Mouse (Mus musculus) limb, embryonic 13.5 days (tissue): ENCODE measurements around the gene Numb. TPM values are rescaled to one million over a fixed set of nuclear protein-coding genes. Genes with fewer than 3 reads are reported as not detected.
"Not testable (repeated sequence)": the region's sequence is repeated elsewhere in the genome, so short reads cannot be mapped to it uniquely, and the experiment has no call there.

Experiments
- ATAC-seq: fragments of 200-750 bp; cut with Nextera tagmentation; 2 replicates; pipeline ENCODE4 v1.8.0; 2017; ENCODE audit warnings: low read depth, moderate number of reproducible peaks, moderate TSS enrichment; ENCODE audit not compliant: low FRiP score
- H3K27ac ChIP-seq: fragments of 300-500 bp; sonication (generic); 2 replicates; pipeline ENCODE4 v1.5.1; 2015; ENCODE audit warnings: inconsistent platforms, mild to moderate bottlenecking, moderate library complexity
- H3K27me3 ChIP-seq: fragments of 300-500 bp; sonication (generic); 2 replicates; pipeline ENCODE4 v1.6.1; 2015; ENCODE audit warnings: mild to moderate bottlenecking, inconsistent platforms
- H3K36me3 ChIP-seq: fragments of 300-500 bp; sonication (generic); 2 replicates; pipeline ENCODE4 v1.6.1; 2015; ENCODE audit warnings: inconsistent platforms, mild to moderate bottlenecking, moderate library complexity
- H3K4me1 ChIP-seq: fragments of 300-500 bp; sonication (generic); 2 replicates; pipeline ENCODE4 v1.6.1; 2015; ENCODE audit warnings: inconsistent platforms
- H3K4me2 ChIP-seq: fragments of 300-500 bp; sonication (generic); replicated peaks from 2 replicates; pipeline ENCODE4 v1.6.1; 2015; ENCODE audit warnings: inconsistent platforms, mild to moderate bottlenecking, moderate library complexity
- H3K4me3 ChIP-seq: fragments of 300-500 bp; sonication (generic); 2 replicates; pipeline ENCODE4 v1.5.1; 2015; ENCODE audit warnings: moderate library complexity, mild to moderate bottlenecking, inconsistent platforms
- H3K9ac ChIP-seq: fragments of 300-500 bp; sonication (generic); 2 replicates; pipeline ENCODE4 v1.6.1; 2015; ENCODE audit warnings: mild to moderate bottlenecking, inconsistent platforms
- H3K9me3 ChIP-seq: fragments of 300-500 bp; sonication (generic); 2 replicates; pipeline ENCODE4 v1.6.1; 2016; ENCODE audit warnings: inconsistent platforms
- WGBS: fragments of 180-500 bp; shearing (Covaris S2); methylation state at CpG from one replicate; pipeline ENCODE4 v1.1.7; 2015; 5-methylcytosine and 5-hydroxymethylcytosine counted together
- polyA plus RNA-seq: library from polyadenylated mRNA; unstranded; fragments of >200 nt; fragmentation: Nextera tagmentation; extraction: Ambion mirVana; gene quantifications from 2 replicates; pipeline ENCODE4 v1.2.1, GENCODE M21; 2015

The Numb gene
- polyA plus RNA-seq, 1 experiment from 2014 or later: 40.7 TPM

DNA sequence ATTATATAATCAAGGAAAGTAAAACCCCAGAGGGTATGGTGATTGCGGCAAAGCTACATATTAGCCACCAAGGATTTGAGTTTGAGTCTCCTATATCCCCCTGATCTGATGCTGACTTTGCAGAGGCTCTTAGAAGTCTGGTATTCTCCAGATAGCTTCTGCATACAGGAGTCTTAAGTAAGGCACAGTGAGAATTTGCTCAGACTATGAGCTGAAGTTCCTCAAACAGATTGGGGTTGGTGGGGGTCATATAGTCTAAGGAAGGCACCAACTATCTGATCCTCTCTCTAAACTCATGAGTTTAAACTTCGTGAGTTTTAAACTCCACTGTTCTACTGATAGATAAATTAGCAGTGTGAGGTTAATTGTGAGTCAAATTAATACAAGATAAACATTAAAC lies 17.6 kb upstream of the Numb start:
- Histone ChIP-seq H3K4me3 (no peak overlapping the region), H3K9ac (no peak overlapping the region), H3K36me3 (no peaks in the 10 kb centered on the region), H3K27me3 (no peaks in the 10 kb centered on the region), H3K9me3 (peaks cover 3% of the 10 kb centered on the region; the same call in 1 of the 2 replicates), H3K27ac (no peak overlapping the region), H3K4me2 (no peak overlapping the region), H3K4me1 (no peaks in the 10 kb centered on the region)
- WGBS: 76% methylated on average over 2 of the region's 2 CpGs
- ATAC-seq: no peak

DNA sequence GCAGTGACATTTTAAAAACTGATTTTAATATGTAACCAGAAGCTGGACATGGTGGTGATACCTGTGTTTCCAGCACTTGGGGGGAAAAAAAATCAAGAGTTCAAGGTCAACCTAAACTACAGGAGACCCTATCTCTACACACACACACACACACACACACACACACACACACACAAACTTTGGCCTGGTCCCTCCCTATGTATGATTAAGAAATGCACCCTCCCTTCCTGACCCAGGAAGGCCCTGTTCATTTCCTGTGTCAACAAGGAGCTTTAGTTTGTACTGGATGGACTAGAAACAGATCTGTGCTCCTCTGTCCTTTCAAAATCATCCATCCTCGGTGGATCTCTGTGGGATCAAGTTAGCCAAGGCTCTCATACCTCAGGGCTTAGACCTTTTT lies 16.9 kb upstream of the Numb start:
- H3K36me3 ChIP-seq, H3K9me3 ChIP-seq, H3K27ac ChIP-seq, H3K4me1 ChIP-seq, H3K27me3 ChIP-seq, H3K9ac ChIP-seq, ATAC-seq, H3K4me3 ChIP-seq, H3K4me2 ChIP-seq: not testable (repeated sequence)
- 56% methylated on average over 1 of the region's 1 CpGs for WGBS

DNA sequence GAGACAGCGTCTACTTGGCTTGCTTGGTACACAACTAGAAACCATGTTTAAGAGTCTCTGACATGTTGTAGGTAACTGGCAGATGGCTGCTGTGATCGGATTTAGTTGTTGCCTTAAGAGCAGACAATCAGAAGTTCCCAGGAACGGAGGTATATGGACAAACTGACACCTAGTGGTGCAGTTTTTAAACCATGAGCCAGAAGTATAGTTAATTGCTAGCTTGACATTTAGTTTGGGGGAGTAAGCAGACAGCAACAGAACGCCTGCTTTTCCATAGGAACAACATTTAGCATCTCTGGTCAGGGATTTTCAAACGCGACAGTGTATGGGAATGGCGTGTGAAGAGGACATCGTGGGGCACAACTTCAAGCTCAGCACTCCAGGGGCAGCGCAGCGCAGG lies 15.9 kb upstream of the Numb start:
- WGBS: 70% methylated on average over 10 of the region's 10 CpGs
- Histone ChIP-seq H3K27me3 (no peaks in the 10 kb centered on the region), H3K4me1 (peaks cover under 1% of the 10 kb centered on the region; the same call in 1 of the 2 replicates), H3K9ac (no peak overlapping the region), H3K9me3 (peaks cover 3% of the 10 kb centered on the region; the same call in 1 of the 2 replicates), H3K4me3 (no peak overlapping the region), H3K4me2 (no peak overlapping the region), H3K27ac (no peak overlapping the region), H3K36me3 (no peaks in the 10 kb centered on the region)
- no peak for ATAC-seq

DNA sequence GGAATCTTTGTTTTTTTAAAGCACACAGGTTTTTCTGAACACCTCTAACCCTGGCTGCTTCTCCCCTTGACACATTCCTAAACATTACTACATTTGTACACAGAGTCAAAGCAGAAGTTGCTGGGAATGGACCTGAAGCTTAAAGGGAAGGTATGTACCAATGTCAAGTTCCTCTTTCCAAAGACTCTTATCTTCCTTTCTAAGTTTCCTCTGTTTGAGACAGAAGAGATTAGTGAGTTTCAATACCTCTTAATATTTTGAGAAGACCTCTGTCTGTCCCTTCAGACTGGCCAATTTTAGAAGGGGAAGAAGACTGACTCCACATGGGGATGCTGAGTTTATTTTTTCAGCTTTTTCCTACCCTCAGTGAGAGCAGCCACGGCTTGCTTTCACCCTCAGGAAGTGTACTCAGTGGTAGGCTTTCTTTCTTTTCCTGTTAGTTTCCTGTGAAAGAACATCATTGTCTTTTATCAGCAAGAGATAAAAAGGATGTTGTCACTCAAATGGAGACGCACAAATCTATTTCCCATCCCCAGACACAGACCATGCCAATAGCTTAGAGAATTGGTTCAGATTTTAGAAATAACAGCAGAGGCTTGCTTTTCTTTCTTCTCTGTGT lies 7.6 kb upstream of the Numb start:
- no peak overlapping the region for H3K4me3 ChIP-seq
- no peaks in the 10 kb centered on the region for H3K36me3 ChIP-seq
- H3K9ac ChIP-seq: no peak overlapping the region
- no peak overlapping the region for H3K4me2 ChIP-seq
- WGBS: 52% methylated on average over 2 of the region's 2 CpGs
- ATAC-seq: no peak
- H3K27me3 ChIP-seq: no peaks in the 10 kb centered on the region
- H3K27ac ChIP-seq: no peak overlapping the region
- 0 out of 2 replicates have a peak, but pooled peaks cover under 1% of the 10 kb centered on the region for H3K9me3 ChIP-seq
- peaks cover 4% of the 10 kb centered on the region for H3K4me1 ChIP-seq

DNA sequence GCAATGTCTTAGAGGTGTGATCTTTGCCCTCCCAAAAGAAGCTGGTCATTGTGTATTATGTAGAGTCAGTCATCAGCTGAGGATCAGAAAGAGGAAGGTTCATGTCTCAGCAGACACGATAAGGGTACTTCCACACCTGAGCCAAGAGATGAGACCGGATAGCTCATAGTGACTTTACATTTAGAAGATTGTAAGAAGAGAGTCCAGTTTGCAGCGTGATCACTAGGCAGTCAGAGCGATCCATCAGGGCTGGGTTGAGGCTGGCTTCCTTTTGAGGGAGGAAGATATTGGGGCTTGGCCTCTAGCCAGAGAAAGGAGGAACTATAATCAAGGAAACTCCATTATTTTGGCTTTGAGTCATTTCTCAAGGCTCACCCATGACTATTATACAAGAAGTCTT lies 6.0 kb upstream of the Numb start:
- no peaks in the 10 kb centered on the region for H3K27me3 ChIP-seq
- H3K27ac ChIP-seq: no peak overlapping the region
- ATAC-seq: no peak
- peaks cover 17% of the 10 kb centered on the region for H3K4me1 ChIP-seq
- no peak overlapping the region for H3K4me3 ChIP-seq
- no peak overlapping the region for H3K9ac ChIP-seq
- H3K36me3 ChIP-seq: no peaks in the 10 kb centered on the region
- 84% methylated on average over 4 of the region's 4 CpGs for WGBS
- H3K4me2 ChIP-seq: no peak overlapping the region
- no peaks in the 10 kb centered on the region for H3K9me3 ChIP-seq

DNA sequence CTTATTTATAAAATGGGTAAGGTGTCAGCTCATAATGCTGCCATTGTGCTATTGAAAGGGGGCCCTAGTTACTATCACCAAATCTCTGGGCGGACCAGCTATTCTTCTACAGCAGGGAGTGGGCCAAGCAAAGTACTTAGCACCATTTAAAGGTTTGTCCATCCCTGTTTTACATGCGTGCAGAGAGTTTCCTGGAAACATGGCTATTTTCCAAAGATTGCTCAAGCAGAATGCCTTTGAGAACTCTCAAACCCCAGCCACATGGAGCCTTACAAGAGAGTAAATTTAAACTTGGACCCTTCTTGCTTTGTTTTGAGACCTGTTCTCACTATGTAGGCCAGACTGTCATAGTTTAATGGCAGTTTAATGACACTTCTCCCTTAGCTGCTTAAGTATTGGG lies 4.3 kb upstream of the Numb start:
- Histone ChIP-seq H3K27ac (no peak overlapping the region), H3K27me3 (no peaks in the 10 kb centered on the region), H3K9me3 (no peaks in the 10 kb centered on the region), H3K36me3 (no peaks in the 10 kb centered on the region), H3K9ac (no peak overlapping the region), H3K4me2 (no peak overlapping the region), H3K4me1 (peaks cover 16% of the 10 kb centered on the region), H3K4me3 (no peak overlapping the region)
- WGBS: 75% methylated on average over 2 of the region's 2 CpGs
- no peak for ATAC-seq

DNA sequence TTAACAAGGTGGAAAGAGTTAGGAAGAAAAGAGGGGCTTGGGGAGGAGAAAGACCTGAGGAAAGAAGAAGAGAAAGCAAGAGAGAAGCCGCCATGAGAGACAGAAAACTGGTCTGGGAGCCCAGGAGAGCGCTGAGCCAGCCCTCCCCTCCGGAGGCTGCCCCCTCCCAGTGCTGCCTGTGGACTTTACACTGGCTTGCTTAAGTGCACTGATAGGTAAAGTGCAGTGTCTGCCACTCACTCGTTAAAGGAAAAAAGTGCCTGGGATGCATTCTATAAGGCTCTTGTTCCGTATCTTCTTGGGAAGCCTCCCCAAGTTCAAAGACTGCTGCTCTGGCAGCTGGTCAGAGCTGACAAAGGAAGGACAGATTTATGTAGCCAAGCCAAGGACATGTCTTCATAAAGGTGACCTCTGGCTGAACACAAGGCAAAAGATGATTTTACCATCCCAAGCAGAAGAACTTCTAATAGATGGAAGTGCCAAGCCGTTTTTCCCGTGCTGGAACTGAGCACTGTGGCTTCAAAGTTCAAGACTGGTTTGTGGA lies 3.5 kb upstream of the Numb start:
- H3K4me1 ChIP-seq: peaks cover 22% of the 10 kb centered on the region
- H3K9me3 ChIP-seq: no peaks in the 10 kb centered on the region
- H3K27me3 ChIP-seq: no peaks in the 10 kb centered on the region
- no peak overlapping the region for H3K9ac ChIP-seq
- no peak overlapping the region for H3K4me3 ChIP-seq
- H3K36me3 ChIP-seq: no peaks in the 10 kb centered on the region
- no peak overlapping the region for H3K4me2 ChIP-seq
- no peak for ATAC-seq
- no peak overlapping the region for H3K27ac ChIP-seq
- 63% methylated on average over 7 of the region's 7 CpGs for WGBS

DNA sequence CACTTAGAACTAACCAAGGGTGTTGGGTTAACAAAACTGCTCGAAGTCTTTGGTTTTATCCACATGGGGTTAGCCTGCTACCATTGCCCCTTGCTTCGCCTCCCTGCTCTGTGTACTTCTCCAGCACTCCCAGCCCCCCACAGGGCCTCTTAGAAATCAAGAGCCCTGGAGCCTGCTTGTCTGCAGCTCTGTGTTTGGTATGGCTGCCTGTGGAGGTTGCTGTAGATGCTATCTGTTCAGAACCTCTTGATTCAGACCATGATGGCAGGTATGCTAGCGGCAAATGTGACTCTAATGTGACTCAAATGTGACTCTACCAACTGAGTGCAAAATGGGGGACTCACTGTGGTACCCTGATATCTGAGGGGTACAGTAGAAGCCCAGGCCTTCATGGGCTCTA lies 2.6 kb upstream of the Numb start:
- H3K4me2 ChIP-seq: no peak overlapping the region
- 70% methylated on average over 3 of the region's 3 CpGs for WGBS
- H3K36me3 ChIP-seq: no peaks in the 10 kb centered on the region
- H3K9ac ChIP-seq: no peak overlapping the region
- H3K27ac ChIP-seq: no peak overlapping the region
- no peak for ATAC-seq
- H3K4me1 ChIP-seq: peaks cover 29% of the 10 kb centered on the region
- no peaks in the 10 kb centered on the region for H3K9me3 ChIP-seq
- no peaks in the 10 kb centered on the region for H3K27me3 ChIP-seq
- H3K4me3 ChIP-seq: no peak overlapping the region

DNA sequence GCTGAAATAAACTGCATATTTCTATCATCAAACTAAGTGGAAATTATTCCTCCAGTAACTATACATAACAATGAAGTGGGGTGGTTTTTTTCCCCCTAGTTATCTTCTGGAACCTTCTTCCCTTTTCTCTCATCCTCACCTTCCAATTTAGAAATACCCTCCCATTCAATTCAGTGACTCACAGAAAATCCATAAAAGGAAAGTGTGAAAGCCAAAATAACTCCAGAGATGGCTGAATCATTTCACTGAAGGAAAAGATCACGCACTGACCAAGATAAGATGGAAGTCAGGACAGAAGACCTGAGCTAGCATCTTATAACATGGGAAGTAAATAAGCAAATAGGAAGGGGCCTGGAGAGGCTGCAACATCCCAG lies 1.7 kb upstream of the Numb start:
- H3K9ac ChIP-seq: no peak overlapping the region
- WGBS: 86% methylated on average over 1 of the region's 1 CpGs
- H3K27me3 ChIP-seq: no peaks in the 10 kb centered on the region
- H3K9me3 ChIP-seq: no peaks in the 10 kb centered on the region
- H3K4me2 ChIP-seq: peak overlapping the region; percentile 66
- no peaks in the 10 kb centered on the region for H3K36me3 ChIP-seq
- H3K27ac ChIP-seq: no peak overlapping the region
- no peak for ATAC-seq
- peaks cover 34% of the 10 kb centered on the region for H3K4me1 ChIP-seq
- H3K4me3 ChIP-seq: no peak overlapping the region

DNA sequence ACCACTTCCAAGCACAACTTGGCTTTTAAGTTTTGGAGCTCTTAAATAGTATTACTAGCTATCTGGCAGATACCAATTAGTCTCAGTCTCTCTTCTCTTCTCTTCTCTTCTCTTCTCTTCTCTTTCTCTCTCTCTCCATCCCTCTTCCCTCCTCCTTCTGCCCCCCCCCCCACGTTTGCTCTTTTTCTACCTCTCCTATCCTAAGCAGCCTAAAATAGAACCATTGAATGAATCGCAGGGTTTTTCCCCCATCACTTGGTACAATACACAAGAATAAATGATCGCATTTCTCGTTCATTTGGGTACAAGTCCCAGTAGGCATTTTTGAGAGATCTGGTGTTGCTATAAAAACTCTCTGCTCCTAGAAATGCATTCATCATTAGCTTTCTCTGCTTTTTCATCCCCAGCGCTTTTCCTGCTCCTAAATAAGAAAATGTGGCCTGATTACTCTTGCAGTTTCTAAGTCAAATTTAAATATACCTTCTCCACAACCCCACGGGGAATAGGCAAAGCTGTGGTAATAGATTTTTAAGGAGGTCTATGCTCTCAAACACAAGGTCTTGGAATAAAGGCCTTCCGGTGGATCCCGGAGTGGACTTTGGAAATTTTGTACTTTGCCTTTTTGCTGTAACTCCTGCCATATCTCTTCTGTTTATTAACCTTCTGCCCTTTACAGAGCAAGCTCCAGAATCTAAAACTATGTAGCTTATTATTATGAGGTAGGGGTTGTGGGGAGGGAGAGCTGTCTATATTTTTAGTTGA lies 1.2 kb upstream of the Numb start:
- peak overlapping the region; percentile 72 for H3K9ac ChIP-seq

DNA sequence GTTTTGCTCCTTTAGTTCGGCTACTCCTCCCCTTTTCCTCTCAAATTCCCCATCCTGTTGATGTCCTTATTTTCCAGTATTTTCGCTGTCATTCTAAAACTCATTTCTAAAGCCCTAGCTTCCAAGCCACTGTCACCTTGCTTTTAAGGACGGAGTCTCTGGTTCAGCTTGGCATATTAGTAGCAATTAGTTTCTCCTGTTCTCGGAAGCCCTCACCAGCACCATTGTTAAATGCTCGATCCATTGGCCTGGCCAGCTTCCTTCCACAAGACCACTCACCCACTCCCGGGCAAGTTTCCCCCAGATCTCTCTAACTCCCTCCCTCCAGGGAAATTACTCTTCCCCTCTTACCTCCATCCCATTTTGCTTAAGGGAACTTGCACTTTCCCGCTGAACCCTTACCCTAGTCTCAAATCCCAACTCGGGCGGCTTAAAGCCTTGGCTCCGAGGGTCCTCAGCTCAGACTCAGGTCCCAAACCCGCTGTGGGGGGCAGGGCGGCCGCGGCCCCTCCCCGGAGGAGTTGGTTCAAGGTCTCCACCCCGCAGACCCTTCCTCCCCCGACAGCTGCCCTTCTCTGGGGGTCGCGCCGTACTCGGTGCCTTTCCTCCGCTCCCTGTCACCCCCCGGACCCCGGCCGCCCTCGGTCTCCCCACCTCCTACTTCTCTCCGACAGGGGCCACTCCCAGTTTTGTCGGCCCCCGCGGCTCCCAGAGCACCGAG lies 853 bp downstream of the Numb start:
- H3K9me3 ChIP-seq: no peaks in the 10 kb centered on the region
- no peak for ATAC-seq
- peak overlapping the region; percentile 86 for H3K4me2 ChIP-seq
- H3K36me3 ChIP-seq: peaks cover 3% of the 10 kb centered on the region; the same call in 1 of the 2 replicates
- H3K27me3 ChIP-seq: no peaks in the 10 kb centered on the region
- peak overlapping the region; percentile 94 for H3K9ac ChIP-seq
- 1% methylated on average over 31 of the region's 31 CpGs for WGBS
- H3K27ac ChIP-seq: peak overlapping the region; percentile 89
- H3K4me3 ChIP-seq: peak overlapping the region; percentile 94
- peaks cover 34% of the 10 kb centered on the region for H3K4me1 ChIP-seq

More for the DNA sequence above, 1.2 kb upstream of the Numb start:
- WGBS: 31% methylated on average over 8 of the region's 8 CpGs
- no peak for ATAC-seq
- Histone ChIP-seq H3K36me3 (no peaks in the 10 kb centered on the region), H3K4me2 (peak overlapping the region; percentile 66), H3K27ac (peak overlapping the region; percentile 84), H3K27me3 (no peaks in the 10 kb centered on the region), H3K4me1 (peaks cover 34% of the 10 kb centered on the region), H3K9me3 (no peaks in the 10 kb centered on the region), H3K4me3 (peak overlapping the region; percentile 94)

DNA sequence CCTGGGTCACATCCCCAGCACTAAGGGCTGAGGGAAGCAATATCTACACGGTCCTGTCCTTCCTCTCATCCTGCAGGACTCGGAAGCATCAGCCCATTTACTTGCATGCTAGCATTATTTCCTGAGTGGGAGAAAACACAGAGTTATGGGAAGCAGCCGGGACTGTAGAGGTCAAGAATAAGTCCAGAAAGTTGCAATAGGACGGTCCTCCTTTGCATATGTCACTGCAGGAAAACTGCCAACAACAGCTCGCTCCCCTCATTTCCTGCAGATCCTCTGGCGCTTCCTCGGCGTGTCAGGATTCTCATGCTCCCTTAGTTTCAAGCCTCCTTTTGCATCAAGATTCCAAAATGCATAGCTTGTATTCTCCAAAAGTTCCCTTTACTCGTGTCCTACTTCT lies 4.8 kb downstream of the Numb start:
- no peak overlapping the region for H3K27ac ChIP-seq
- 86% methylated on average over 9 of the region's 9 CpGs for WGBS

More for the DNA sequence above, 4.8 kb downstream of the Numb start:
- no peak overlapping the region for H3K4me3 ChIP-seq
- H3K9me3 ChIP-seq: no peaks in the 10 kb centered on the region
- no peaks in the 10 kb centered on the region for H3K27me3 ChIP-seq
- no peak overlapping the region for H3K9ac ChIP-seq
- no peak for ATAC-seq
- H3K36me3 ChIP-seq: peaks cover 10% of the 10 kb centered on the region
- no peak overlapping the region for H3K4me2 ChIP-seq
- H3K4me1 ChIP-seq: peaks cover 25% of the 10 kb centered on the region
